Mouse (Mus musculus) hindbrain, postnatal 0 days (tissue): Measurements from ENCODE around the gene Rnf44. TPM values are rescaled to one million over a fixed set of nuclear protein-coding genes. Genes with fewer than 3 reads are reported as not detected.

Experiments
- ATAC-seq: fragments of 200-750 bp; cut with Nextera tagmentation; 2 replicates; pipeline ENCODE4 v1.8.0; 2017; ENCODE audit warnings: mild to moderate bottlenecking, moderate TSS enrichment, moderate library complexity
- DNase-seq: peaks from one replicate; pipeline ENCODE4 v3.0.0-alpha.2; 2015; ENCODE audit warnings: low spot score
- H3K27ac ChIP-seq: fragments of 300-500 bp; sonication (generic); 2 replicates; pipeline ENCODE4 v1.5.1; 2014; ENCODE audit warnings: mild to moderate bottlenecking
- H3K27me3 ChIP-seq: fragments of 300-500 bp; sonication (generic); 2 replicates; pipeline ENCODE4 v1.6.1; 2014; ENCODE audit warnings: low read length, mixed read lengths; ENCODE audit not compliant: insufficient read depth
- H3K36me3 ChIP-seq: fragments of 300-500 bp; sonication (generic); 2 replicates; pipeline ENCODE4 v1.6.1; 2014; ENCODE audit warnings: low read length, mixed read lengths; ENCODE audit not compliant: insufficient read depth
- H3K4me1 ChIP-seq: fragments of 300-500 bp; sonication (generic); 2 replicates; pipeline ENCODE4 v1.6.1; 2014; ENCODE audit warnings: antibody characterized with exemption, low read length, mixed read lengths; ENCODE audit not compliant: insufficient read depth
- H3K4me2 ChIP-seq: fragments of 300-500 bp; sonication (generic); 2 replicates; pipeline ENCODE4 v1.6.1; 2014; ENCODE audit warnings: low read depth, mild to moderate bottlenecking, low read length, moderate library complexity, mixed read lengths
- H3K4me3 ChIP-seq: fragments of 300-500 bp; sonication (generic); 2 replicates; pipeline ENCODE4 v1.5.1; 2014; ENCODE audit warnings: low read length
- H3K9ac ChIP-seq: fragments of 300-500 bp; sonication (generic); replicated peaks from 2 replicates; pipeline ENCODE4 v1.6.1; 2014; ENCODE audit warnings: mild to moderate bottlenecking, low read length, moderate library complexity, mixed read lengths
- H3K9me3 ChIP-seq: fragments of 300-500 bp; sonication (generic); 2 replicates; pipeline ENCODE4 v1.6.1; 2016; ENCODE audit warnings: low read length, mixed read lengths
- CTCF ChIP-seq: IDR thresholded peaks from 2 replicates; pipeline ENCODE4 v1.5.1; 2016; ENCODE audit warnings: antibody characterized with exemption, control low read depth, low read depth
- WGBS: fragments of 180-500 bp; shearing (Covaris S2); extraction: QIAGEN DNeasy Blood & Tissue Kit; methylation state at CpG from one replicate; pipeline ENCODE4 v1.1.7; 2014; 5-methylcytosine and 5-hydroxymethylcytosine counted together
- polyA plus RNA-seq: library from polyadenylated mRNA; unstranded; fragments of >200 nt; fragmentation: Nextera tagmentation; extraction: Ambion mirVana; gene quantifications from 2 replicates; pipeline ENCODE4 v1.2.1, GENCODE M21; 2015
- total RNA-seq: library from RNA; depleted of rRNA; stranded (reverse); fragments of >200 nt; gene quantifications from 2 replicates; pipeline ENCODE4 v1.2.3, GENCODE M21; 2014

The Rnf44 gene
- total and polyA plus RNA-seq, 2 experiments from 2014 or later, result 60.1 to 74.8 TPM

DNA sequence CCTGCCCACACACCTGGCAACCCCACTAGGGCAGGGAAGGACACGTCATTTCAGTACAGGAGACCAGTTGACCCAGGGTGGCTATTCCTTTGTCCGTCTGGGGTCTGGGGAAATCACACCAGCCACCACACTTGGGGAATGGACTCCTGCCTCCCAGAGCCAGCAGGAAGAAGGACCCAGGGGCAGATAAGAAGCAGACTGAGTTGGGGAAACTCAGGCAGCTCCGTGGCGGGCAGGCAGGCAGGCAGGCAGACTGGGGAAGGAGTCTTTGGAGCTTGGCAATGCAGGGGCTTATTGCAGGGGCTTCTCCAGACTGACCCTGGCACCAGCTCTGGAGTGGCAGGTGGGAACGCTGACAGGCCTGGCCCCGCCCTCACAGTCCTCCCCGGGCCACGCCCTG lies 12.4 kb downstream of the Rnf44 start:
- no peak for TF ChIP-seq CTCF
- no peak overlapping the region for H3K9ac ChIP-seq
- H3K4me2 ChIP-seq, result no peak overlapping the region
- H3K27ac ChIP-seq, result no peak overlapping the region
- H3K36me3 ChIP-seq, result peaks cover 52% of the 10 kb centered on the region
- H3K4me1 ChIP-seq, result peaks cover 17% of the 10 kb centered on the region; the same call in 1 of the 2 replicates
- no peak overlapping the region for H3K4me3 ChIP-seq
- no peak for ATAC-seq
- DNase-seq, result no peak
- H3K9me3 ChIP-seq, result no peaks in the 10 kb centered on the region
- 88% methylated on average over 8 of the region's 8 CpGs for WGBS
- H3K27me3 ChIP-seq, result no peaks in the 10 kb centered on the region

DNA sequence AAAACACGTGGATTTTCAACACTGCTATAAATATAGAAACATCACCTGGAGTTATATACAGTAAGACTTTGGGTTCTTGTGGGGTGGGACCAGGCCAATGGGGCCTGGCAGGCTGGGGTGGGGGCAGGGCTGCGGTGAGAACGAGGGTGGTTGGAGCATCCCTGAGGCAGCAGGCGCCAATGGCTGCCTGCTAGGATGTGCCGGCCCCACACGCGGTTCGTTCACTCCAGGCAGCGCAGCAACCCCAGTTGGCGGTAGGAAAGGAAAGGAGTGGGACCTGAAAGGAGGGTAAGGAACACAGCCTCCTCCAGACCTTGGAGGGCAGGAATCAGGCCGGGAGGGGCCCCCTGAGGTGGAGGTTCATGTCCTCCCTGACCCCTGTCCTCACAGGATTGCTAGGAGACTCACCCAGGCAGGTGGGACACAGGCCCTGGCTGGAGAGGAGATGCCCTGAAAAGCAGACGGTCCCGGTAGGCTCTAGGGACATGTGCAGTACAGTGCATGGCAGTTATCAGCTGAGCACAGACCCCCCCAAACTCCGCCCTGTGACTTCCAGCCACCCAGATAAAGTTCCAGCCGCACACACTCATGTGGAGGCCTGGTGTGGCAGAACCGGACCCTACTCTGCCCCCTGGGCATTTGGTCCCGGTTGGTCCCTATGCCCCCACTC lies 13.4 kb downstream of the Rnf44 start:
- Histone ChIP-seq H3K4me1 (0 out of 2 replicates have a peak, but pooled peaks cover 8% of the 10 kb centered on the region), H3K4me3 (no peak overlapping the region), H3K9me3 (no peaks in the 10 kb centered on the region), H3K4me2 (no peak overlapping the region), H3K36me3 (peaks cover 52% of the 10 kb centered on the region), H3K9ac (no peak overlapping the region), H3K27ac (no peak overlapping the region), H3K27me3 (no peaks in the 10 kb centered on the region)
- no peak for ATAC-seq
- 74% methylated on average over 17 of the region's 17 CpGs for WGBS
- no peak for DNase-seq
- TF ChIP-seq CTCF, result no peak

DNA sequence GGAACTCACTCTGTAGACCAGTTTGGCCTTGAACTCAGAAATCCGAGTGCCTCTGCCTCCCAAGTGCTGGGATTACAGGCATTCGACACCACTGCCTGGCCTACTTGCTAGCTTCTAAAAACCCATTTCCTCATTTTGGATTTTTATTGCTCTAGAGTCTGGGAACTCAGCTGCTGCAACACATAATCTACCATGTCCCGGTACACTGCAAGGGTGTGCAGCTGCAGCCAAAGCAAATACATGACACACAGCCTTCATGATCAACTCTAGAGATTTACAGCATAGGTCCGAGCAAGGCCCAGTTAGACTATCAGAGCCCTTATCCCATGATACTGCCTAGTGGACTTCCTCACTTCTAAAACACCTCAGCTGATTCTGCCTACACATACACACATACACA lies 15.4 kb downstream of the Rnf44 start:
- 79% methylated on average over 4 of the region's 4 CpGs for WGBS
- TF ChIP-seq CTCF, result no peak
- Histone ChIP-seq H3K4me1 (no peaks in the 10 kb centered on the region), H3K4me3 (no peak overlapping the region), H3K27ac (no peak overlapping the region), H3K36me3 (peaks cover 42% of the 10 kb centered on the region), H3K27me3 (no peaks in the 10 kb centered on the region), H3K9me3 (no peaks in the 10 kb centered on the region), H3K4me2 (no peak overlapping the region), H3K9ac (no peak overlapping the region)
- no peak for ATAC-seq
- no peak for DNase-seq

DNA sequence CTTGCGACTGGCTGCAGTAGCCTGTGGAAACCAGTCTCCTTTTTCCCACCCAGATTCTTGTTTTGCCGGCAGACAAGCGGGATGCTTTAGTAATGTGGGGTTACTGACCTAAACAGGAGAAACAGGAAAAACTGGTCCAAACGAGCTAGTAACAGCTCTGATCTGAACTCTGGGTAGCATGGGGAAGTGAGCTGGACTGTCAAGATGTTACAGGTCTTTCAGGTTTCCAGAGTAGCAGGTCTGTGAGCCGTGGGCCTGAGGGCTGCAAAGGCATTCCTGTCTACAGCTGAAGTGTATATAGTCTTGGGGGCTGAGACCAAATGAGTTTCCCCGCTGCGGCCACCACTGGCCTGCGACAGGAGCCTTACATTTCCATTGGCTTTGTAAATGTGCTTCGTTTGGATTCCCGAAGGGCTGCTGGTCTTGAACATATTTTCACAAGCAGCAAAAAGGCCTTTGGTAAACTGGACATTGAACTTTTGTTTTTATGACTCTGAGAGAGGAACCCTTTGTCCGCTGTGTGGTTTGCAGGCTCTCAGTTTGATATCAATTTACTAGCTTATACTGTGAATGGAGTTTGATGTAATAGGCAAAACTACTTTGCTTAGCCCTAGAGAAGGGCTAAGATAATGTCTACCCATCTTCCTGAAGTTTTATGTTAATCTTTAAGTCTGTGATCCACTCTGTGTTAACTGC lies 17.7 kb downstream of the Rnf44 start:
- ATAC-seq (no peak), DNase-seq (no peak)
- Histone ChIP-seq H3K9ac (no peak overlapping the region), H3K27me3 (no peaks in the 10 kb centered on the region), H3K4me1 (no peaks in the 10 kb centered on the region), H3K36me3 (peaks cover 20% of the 10 kb centered on the region), H3K9me3 (no peaks in the 10 kb centered on the region), H3K4me2 (no peak overlapping the region), H3K27ac (no peak overlapping the region), H3K4me3 (no peak overlapping the region)
- 71% methylated on average over 11 of the region's 11 CpGs for WGBS
- no peak for TF ChIP-seq CTCF

DNA sequence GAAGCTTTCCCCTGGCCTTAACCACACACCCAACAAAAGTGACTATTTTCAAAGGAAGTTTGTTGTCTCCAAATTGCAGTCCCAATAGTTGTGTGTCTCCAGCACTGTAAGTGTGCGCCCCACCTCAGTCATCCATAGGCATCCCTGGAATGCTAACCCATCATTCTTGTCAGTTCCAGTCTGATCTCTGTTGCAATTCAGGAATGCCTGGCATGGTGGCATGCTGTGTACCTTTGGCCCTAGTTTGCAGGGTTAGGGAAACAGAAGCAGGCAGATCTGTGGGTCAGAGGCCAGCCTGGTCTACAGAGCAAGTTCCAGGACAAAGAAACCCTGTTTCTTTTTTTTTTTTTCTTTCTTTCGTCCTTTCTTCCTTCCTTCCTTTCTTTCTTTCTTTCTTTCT lies 23.2 kb downstream of the Rnf44 start:
- no peaks in the 10 kb centered on the region for H3K27me3 ChIP-seq
- H3K4me1 ChIP-seq, result no peaks in the 10 kb centered on the region
- H3K4me2 ChIP-seq, result no peak overlapping the region
- no peak for TF ChIP-seq CTCF
- WGBS, result 79% methylated on average over 2 of the region's 2 CpGs
- no peak overlapping the region for H3K9ac ChIP-seq
- DNase-seq (no peak), ATAC-seq (no peak)
- H3K4me3 ChIP-seq, result no peak overlapping the region
- no peaks in the 10 kb centered on the region for H3K36me3 ChIP-seq
- H3K9me3 ChIP-seq, result no peaks in the 10 kb centered on the region
- H3K27ac ChIP-seq, result no peak overlapping the region

DNA sequence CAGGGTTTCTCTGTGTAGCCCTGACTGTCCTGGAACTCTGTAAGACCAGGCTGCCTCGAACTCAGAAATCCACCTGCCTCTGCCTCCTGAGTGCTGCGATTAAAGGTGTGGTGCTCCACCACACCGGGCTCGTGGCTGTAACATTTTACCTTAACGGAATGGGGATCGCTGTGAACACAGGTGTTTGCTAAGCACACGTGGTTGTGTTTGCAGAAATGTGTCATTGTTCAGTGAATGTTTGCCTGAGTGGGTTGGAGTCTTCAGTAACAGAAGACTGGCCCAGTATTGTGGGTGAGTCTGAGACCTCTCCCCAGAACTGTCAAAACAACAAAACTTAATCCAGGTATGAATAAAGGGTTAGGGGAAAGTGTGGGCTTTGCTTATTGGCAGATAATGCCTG lies 28.6 kb downstream of the Rnf44 start:
- Histone ChIP-seq H3K9ac (no peak overlapping the region), H3K9me3 (no peaks in the 10 kb centered on the region), H3K36me3 (peaks cover 32% of the 10 kb centered on the region), H3K27me3 (no peaks in the 10 kb centered on the region), H3K27ac (no peak overlapping the region), H3K4me1 (no peaks in the 10 kb centered on the region), H3K4me2 (no peak overlapping the region), H3K4me3 (no peak overlapping the region)
- WGBS, result 96% methylated on average over 7 of the region's 7 CpGs
- DNase-seq (no peak), ATAC-seq (no peak)
- no peak for TF ChIP-seq CTCF

DNA sequence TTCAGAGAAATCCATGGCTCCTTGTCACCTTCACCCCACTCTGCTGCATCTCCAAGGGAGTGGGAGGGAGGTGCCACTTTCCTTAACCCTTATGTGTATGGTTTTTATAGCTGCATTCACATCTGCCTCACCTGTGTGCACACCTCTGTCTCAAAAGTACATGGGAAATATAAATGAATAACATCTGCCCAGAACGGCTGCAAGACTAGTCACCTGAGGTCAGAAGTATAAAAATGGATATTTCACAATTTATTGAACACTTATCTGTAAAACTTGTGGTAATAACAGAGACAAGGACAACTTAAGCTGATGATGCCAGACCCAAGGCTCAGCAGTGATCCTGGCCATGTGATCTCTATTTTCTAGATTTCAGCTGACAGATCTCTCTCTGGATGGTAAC lies 29.2 kb downstream of the Rnf44 start:
- peaks cover 32% of the 10 kb centered on the region for H3K36me3 ChIP-seq
- no peak for TF ChIP-seq CTCF
- H3K9ac ChIP-seq, result no peak overlapping the region
- DNase-seq (no peak), ATAC-seq (no peak)
- H3K4me2 ChIP-seq, result no peak overlapping the region
- no peak overlapping the region for H3K4me3 ChIP-seq
- no peak overlapping the region for H3K27ac ChIP-seq
- no peaks in the 10 kb centered on the region for H3K27me3 ChIP-seq
- no peaks in the 10 kb centered on the region for H3K4me1 ChIP-seq
- H3K9me3 ChIP-seq, result no peaks in the 10 kb centered on the region
- 90% methylated on average over 1 of the region's 1 CpGs for whole genome bisulfite sequencing
